Mouse (Mus musculus) adrenal gland, adult 2 months (tissue): ENCODE results near the gene Pdk4. TPM values are rescaled to one million over a fixed set of nuclear protein-coding genes. Genes with fewer than 3 reads are reported as not detected.
A peak's percentile ranks its signal among the peaks of the same experiment; 100 is the strongest.

Experiments used
- DNase-seq: peaks from one replicate; pipeline ENCODE4 v3.0.0; 2021
- polyA plus RNA-seq: library from polyadenylated mRNA; depleted of rRNA; stranded (reverse); fragments of >200 nt; gene quantifications from 2 replicates; pipeline ENCODE4 v1.2.3, GENCODE M21; 2012; rRNA removed
- total RNA-seq, 2 experiments: library from RNA; stranded (reverse); gene quantifications; 2 replicates each; pipeline ENCODE4 v1.2.3; 2021

Pdk4 gene
- total and polyA plus RNA-seq, 3 experiments = 147 to 437 (median 281) TPM

GRCm38 (mm10) chr6:5447013-5447412 lies 49.1 kb downstream of the Pdk4 start:
- DNase-seq = no peak

- no peak for DNase-seq
Observed at GRCm38 (mm10) chr6:5444331-5444898, 51.7 kb downstream of the Pdk4 start.

DNA sequence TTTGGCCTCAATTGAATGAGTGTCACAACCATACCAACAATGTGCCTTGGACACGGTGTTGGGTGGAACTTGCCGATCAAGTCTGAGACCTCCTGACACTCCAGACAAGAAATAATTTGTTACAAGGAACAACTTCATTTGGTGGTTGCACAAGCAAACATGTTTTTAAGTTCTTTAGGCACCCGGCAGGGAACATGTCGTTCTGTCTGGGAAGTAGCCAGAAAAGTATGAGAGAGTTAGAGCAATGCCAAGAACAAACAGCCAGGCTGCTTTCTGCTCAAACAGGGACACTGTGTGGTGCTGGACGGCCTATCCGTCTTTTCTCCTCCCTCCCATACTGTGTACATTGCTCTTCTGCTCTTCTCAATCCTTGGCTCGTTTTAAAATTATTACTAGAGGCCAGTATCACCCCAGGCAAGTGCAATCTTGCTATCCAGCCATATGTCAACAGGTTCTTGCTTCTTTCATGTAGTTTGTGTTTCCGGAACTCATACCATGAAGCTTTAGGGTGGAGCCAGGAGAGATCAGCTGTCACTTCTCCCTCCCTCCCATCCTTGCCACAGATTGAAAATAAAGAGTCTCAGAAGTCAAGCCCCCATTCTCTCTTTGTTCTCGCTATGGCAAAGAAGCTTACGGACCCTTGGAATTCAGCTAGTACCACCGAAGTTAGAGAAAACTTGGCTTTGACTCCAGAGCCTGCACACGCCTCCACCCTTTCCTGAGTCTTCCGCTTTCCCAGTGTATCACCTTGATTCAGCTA lies 52.8 kb downstream of the Pdk4 start:
- peak; percentile 25 for DNase-seq

GRCm38 (mm10) chr6:5442316-5443085 lies 53.6 kb downstream of the Pdk4 start:
- DNase-seq = peak; percentile 66

- DNase-seq = no peak
Observed at GRCm38 (mm10) chr6:5441221-5441620, 54.9 kb downstream of the Pdk4 start.

DNA sequence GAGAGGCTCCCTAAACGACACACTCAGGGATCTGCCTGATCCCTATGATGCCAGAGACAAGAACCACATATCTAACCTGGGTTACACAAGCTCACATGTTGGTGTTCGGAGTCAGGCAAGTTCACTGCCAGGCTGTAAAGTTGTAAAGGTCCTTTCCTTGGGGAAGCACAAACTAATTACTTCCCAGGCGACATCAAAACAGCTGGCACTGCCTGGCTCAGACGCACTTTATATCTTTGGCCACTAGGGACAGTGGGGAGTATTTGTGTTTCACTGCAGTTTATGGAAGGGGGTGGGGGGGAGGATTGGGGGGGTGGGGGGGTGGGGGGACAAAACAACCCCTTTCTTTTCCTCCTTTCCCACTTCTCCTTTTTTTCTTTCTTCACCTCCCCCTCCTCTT lies 58.4 kb downstream of the Pdk4 start:
- DNase-seq = no peak

DNA sequence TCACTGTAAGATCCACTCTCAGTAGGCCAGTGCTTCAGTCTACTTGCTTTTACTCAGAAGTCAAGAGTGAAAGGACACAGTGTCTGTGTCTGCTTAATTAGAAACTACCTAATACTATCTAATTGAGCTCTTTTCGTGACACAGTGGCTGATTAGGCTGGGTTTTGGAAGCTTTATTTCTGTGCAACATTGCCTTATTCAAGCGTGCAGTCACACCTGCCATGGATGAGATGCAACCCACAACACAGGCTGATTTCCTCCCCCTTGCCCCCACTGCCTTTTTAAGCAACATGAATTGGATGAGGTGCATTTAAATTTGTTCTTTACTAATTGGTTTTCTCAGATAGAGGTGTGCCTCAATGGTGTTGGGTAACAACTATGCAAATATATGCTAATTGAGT lies 62.2 kb downstream of the Pdk4 start:
- DNase-seq = no peak

Other genes with a start within 250 kb of the Pdk4 start
- gene Pon3, start 240.0 kb downstream of the Pdk4 start, total RNA-seq = 100 to 1,000 TPM in 1 of 2 experiments, 10 to 100 TPM in 1; 79.0 to 204 TPM
- 18.1 and 26.5 TPM in 2 replicates for gene Pon3, start 240.0 kb downstream of the Pdk4 start, polyA plus RNA-seq
- 10 to 100 TPM; 32.4 to 43.7 TPM for gene Pon2, start 197.9 kb downstream of the Pdk4 start, total RNA-seq
- 15.4 and 25.4 TPM in 2 replicates for gene Pon2, start 197.9 kb downstream of the Pdk4 start, polyA plus RNA-seq
- 1 to 10 TPM; 1.6 to 2.4 TPM for gene Asb4, start 112.9 kb downstream of the Pdk4 start, total RNA-seq
- 0.68 and 1.8 TPM in 2 replicates for gene Asb4, start 112.9 kb downstream of the Pdk4 start, polyA plus RNA-seq
- 1 to 10 TPM; 1.6 to 1.8 TPM for gene Dync1i1, start 229.3 kb upstream of the Pdk4 start, total RNA-seq
- gene Dync1i1, start 229.3 kb upstream of the Pdk4 start, polyA plus RNA-seq = 1.4 and 1.7 TPM in 2 replicates